ENCODE assay signal across 7 mouse cellular contexts in the genomic region with DNA sequence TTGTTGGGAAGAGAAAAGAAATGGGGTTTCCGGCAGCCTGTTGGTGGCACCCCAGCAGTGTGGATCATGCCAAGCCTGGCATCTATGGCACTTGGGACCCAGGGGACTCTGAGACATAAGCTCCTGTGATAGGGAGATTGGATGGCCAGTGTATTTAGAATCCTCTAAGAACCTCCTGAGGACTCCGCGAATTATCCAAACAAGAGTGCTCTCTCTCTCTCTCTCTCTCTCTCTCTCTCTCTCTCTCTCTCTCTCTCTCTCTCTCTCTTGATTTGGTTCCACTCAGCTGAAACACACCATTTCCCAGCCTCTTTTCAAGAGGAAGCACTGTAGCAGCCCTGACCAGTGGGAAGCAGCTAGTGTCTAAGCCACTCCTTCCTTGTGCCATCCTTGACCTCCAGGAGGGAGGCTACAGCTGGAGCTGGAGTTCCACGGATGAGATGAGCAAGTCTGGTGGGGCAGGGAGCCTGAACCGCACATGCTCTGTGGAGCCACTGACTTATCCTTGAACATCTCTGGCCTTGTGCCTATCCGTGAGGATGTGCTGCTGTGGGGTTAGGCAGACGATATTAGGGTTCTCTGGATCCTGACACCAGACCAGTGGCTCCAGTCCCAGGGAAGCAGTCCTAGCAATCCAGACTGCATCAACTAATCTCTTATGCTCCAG.
DNase-seq lines count a peak whose midpoint lies in the region; ATAC-seq lines count a peak whose summit lies in the region.

No protein-coding gene starts in this region.

- H3K27me3 ChIP-seq in hindbrain, embryonic 14.5 days (ENCODE audit: control insufficient read depth, insufficient read depth, low read length): no peaks in the 10 kb centered on the region
- peaks cover 14% of the 10 kb centered on the region for H3K27me3 ChIP-seq in midbrain, embryonic 10.5 days (ENCODE audit: low read depth, poor library complexity, severe bottlenecking)

- peak overlapping the region; percentile 62 for H3K27ac ChIP-seq in hindbrain, embryonic 14.5 days
- H3K27ac ChIP-seq in midbrain, embryonic 10.5 days (replicated peaks): peak overlapping the region; percentile 85

- peak overlapping the region; percentile 23; the same call in 1 of the 2 replicates for H3K4me2 ChIP-seq in hindbrain, embryonic 14.5 days (replicated peaks)

- H3K4me1 ChIP-seq in hindbrain, embryonic 14.5 days (replicated peaks; ENCODE audit: control insufficient read depth, insufficient read depth, low read length): peaks cover 37% of the 10 kb centered on the region
- peaks cover 78% of the 10 kb centered on the region for H3K4me1 ChIP-seq in midbrain, embryonic 10.5 days

- H3K9me3 ChIP-seq in hindbrain, embryonic 14.5 days (ENCODE audit: control insufficient read depth, low read length): no peaks in the 10 kb centered on the region
- no peaks in the 10 kb centered on the region for H3K9me3 ChIP-seq in midbrain, embryonic 10.5 days (replicated peaks)

- DNase-seq in ovary, adult 18-20 months (ENCODE audit: low spot score): peak; percentile 65
- no peak for DNase-seq in ovary, postnatal 14 days (ENCODE audit: low spot score)
- DNase-seq in embryo, embryonic 9.5 days (ENCODE audit: extremely low spot score): peak; percentile 34
- DNase-seq in hindbrain, embryonic 14.5 days (ENCODE audit: low spot score): no peak
- DNase-seq in midbrain, embryonic 10.5 days (ENCODE audit: low spot score): no peak
- DNase-seq in right cerebral cortex, postnatal 14 days: no peak
- no peak for DNase-seq in urinary bladder, adult 18-20 months (ENCODE audit: low spot score in 2 of 2)

- peak overlapping the region; percentile 4; the same call in 1 of the 2 replicates for H3K9ac ChIP-seq in hindbrain, embryonic 14.5 days

- WGBS in hindbrain, embryonic 14.5 days: 41% methylated on average over 7 of the region's 7 CpGs
- 69% methylated on average over 7 of the region's 7 CpGs for WGBS in midbrain, embryonic 10.5 days

- H3K4me3 ChIP-seq in hindbrain, embryonic 14.5 days (replicated peaks; ENCODE audit: low read length): no peak overlapping the region
- H3K4me3 ChIP-seq in midbrain, embryonic 10.5 days: peak overlapping the region; percentile 28

- H3K36me3 ChIP-seq in hindbrain, embryonic 14.5 days (replicated peaks; ENCODE audit: control insufficient read depth, insufficient read depth): no peaks in the 10 kb centered on the region
- H3K36me3 ChIP-seq in midbrain, embryonic 10.5 days: no peaks in the 10 kb centered on the region

- ATAC-seq in hindbrain, embryonic 14.5 days (ENCODE audit: low FRiP score): no peak

Comparison
In these comparisons a context has a peak if more than half of its experiments do, and no peak if none do; other contexts are left out.
1. DNase-seq: peak in ovary, adult 18-20 months (single experiment) and embryo, embryonic 9.5 days (single experiment); none in ovary, postnatal 14 days (single experiment), hindbrain, embryonic 14.5 days (single experiment), midbrain, embryonic 10.5 days (single experiment), right cerebral cortex, postnatal 14 days (single experiment) and urinary bladder, adult 18-20 months (0 of 2).